Mouse (Mus musculus): Measurements from ENCODE around the gene V1rd19. TPM values are rescaled to one million over a fixed set of nuclear protein-coding genes. Genes with fewer than 3 reads are reported as not detected.
"Not testable (repeated sequence)": the region's sequence is repeated elsewhere in the genome, so short reads cannot be mapped to it uniquely, and the experiment has no call there.

The V1rd19 gene
- polyA plus RNA-seq (2015; fragmentation: Nextera tagmentation; extraction: Ambion mirVana) = not detected in 2 replicates

DNA sequence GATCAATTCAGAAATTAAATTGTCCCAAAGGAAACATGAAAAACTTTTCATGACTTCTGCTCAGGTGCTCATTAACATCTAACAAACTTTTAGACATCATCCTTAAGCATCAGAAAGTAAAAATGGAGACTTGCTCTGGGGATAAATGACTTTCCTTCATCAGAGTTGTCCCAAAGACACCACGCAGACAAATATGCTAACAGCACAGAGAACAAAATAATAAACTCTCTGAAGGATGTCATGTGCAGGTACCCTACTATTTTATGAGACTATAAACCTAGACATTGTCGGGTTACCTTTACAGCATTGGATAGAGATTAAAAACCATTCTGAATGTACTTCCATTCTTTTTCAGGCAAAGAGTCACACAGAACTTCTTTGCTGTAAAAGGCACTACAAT lies at the start of gene V1rd19:
V1rd19 (plus strand) TSS at position 301 of the 400 bp plus-strand sequence.
- Histone ChIP-seq H3K27ac (replicated peaks) (no peak within 1 kb of the TSS), H3K9ac (ENCODE audit: low read length) (no peak within 1 kb of the TSS), H3K9me3 (ENCODE audit: control insufficient read depth, low read length) (no peaks in the 10 kb centered on the region), H3K4me1 (replicated peaks; ENCODE audit: control insufficient read depth, insufficient read depth) (no peaks in the 10 kb centered on the region), H3K4me2 (replicated peaks; ENCODE audit: low read depth) (no peak within 1 kb of the TSS), H3K27me3 (ENCODE audit: control insufficient read depth, insufficient read depth, low read length) (no peaks in the 10 kb centered on the region), H3K36me3 (ENCODE audit: control insufficient read depth, insufficient read depth, low read length) (no peaks in the 10 kb centered on the region), H3K4me3 (ENCODE audit: low read depth, low read length) (no peak within 1 kb of the TSS)
- ATAC-seq (ENCODE audit: low FRiP score, low TSS enrichment) (no peak), DNase-seq (ENCODE audit: low spot score) (no peak)
- WGBS = 65% methylated on average over 2 of the region's 2 CpGs
- TF ChIP-seq EP300 (optimal IDR thresholded peaks at IDR 0.05) = no peak
- no peak for TF ChIP-seq CTCF (IDR thresholded peaks at IDR 0.05; ENCODE audit: low read depth)

DNA sequence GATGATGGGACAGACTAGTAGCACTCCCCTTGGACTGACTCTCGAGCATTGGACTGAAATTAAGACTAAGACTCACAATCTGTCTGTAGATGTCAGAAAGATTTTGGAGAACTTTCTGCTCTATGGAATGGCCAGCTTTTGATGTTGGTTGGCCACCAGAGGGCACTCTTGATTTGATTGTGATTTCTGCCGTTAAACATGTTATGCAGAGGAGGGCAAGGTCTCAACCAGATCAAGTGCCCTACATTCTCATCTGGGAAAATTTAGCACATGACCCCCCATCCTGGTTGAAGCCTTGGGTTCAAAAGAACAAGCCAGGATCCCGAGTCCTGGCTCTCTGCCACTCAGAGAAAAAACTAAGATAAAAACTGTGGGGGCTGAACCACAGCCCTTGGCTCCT lies 33.4 kb upstream of the V1rd19 start:
- WGBS = 41% methylated on average over 3 of the region's 3 CpGs
- H3K27ac ChIP-seq (replicated peaks); H3K36me3 ChIP-seq (ENCODE audit: control insufficient read depth, insufficient read depth, low read length); H3K4me3 ChIP-seq (ENCODE audit: low read depth, low read length); H3K9ac ChIP-seq (ENCODE audit: low read length); DNase-seq (ENCODE audit: low spot score); H3K9me3 ChIP-seq (ENCODE audit: control insufficient read depth, low read length); ATAC-seq (ENCODE audit: low FRiP score, low TSS enrichment); H3K4me2 ChIP-seq (replicated peaks; ENCODE audit: low read depth); H3K4me1 ChIP-seq (replicated peaks; ENCODE audit: control insufficient read depth, insufficient read depth); H3K27me3 ChIP-seq (ENCODE audit: control insufficient read depth, insufficient read depth, low read length): not testable (repeated sequence)
- TF ChIP-seq CTCF (IDR thresholded peaks at IDR 0.05; ENCODE audit: low read depth) = peak; percentile 61

DNA sequence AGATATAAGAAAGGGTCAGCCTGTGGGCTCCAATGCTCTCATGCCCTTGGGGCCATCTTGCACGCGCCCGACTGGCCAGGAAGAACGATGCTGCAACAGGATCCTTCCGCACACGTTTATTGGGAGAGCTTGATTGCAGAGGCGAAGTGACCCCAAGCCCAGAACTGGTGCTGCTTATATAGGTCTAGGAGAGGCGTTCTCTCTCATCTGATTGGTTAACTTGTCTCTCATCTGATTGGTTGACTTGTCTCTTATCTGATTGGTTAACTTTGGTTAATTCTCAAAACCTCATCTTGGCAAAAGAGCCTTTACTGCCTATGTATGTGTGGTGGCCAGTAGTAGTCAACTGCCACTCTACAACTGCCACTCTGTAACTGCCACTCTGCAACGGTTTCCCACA lies 27.2 kb upstream of the V1rd19 start, which contains the start of gene Vmn1r181:
Vmn1r181 (plus strand) TSS at position 301 of the 400 bp plus-strand sequence.
- not testable (repeated sequence) for H3K27me3 ChIP-seq (ENCODE audit: control insufficient read depth, insufficient read depth, low read length); ATAC-seq (ENCODE audit: low FRiP score, low TSS enrichment)
- whole genome bisulfite sequencing = 76% methylated on average over 8 of the region's 9 CpGs

DNA sequence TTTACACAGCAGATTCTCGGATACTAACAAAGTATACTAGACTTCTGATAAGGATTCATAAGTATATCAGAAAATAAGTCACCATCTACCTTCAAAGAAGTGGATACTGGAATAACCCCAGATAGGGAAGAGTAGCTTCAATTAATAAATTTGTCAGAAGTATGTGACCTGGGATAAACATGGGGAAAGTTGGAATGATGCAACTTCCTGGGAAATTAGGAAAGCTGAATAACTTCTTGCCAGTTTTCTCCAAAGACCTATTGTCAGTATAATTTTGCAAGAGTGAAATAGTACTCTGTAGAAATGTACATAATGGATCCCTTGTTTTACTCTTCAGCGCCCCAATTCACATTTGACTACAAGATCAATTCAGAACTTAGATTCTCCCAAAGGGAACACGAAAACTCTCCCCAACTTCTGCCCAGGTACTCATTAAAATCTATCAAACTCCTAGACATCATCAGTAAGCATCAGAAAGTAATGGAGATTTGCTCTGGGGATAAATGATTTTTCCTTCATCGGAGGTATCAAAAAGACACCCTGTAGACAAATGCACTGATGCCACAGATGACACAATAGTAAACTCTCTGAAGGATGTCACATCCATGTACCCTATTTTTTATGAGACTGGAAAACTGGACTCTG lies 51.3 kb downstream of the V1rd19 start, which contains the start of gene Vmn1r183:
Vmn1r183 (plus strand) TSS at position 595 of the 645 bp plus-strand sequence.
- TF ChIP-seq CTCF (IDR thresholded peaks at IDR 0.05; ENCODE audit: low read depth) (no peak), EP300 (optimal IDR thresholded peaks at IDR 0.05) (no peak)
- H3K4me3 ChIP-seq (ENCODE audit: low read depth, low read length) = no peak within 1 kb of the TSS
- H3K36me3 ChIP-seq (ENCODE audit: control insufficient read depth, insufficient read depth, low read length) = no peaks in the 10 kb centered on the region
- 79% methylated on average over 4 of the region's 4 CpGs for WGBS
- no peaks in the 10 kb centered on the region for H3K4me1 ChIP-seq (replicated peaks; ENCODE audit: control insufficient read depth, insufficient read depth)
- no peak within 1 kb of the TSS for H3K27ac ChIP-seq (replicated peaks)
- H3K9ac ChIP-seq (ENCODE audit: low read length) = no peak within 1 kb of the TSS
- H3K4me2 ChIP-seq (replicated peaks; ENCODE audit: low read depth) = no peak within 1 kb of the TSS
- no peaks in the 10 kb centered on the region for H3K27me3 ChIP-seq (ENCODE audit: control insufficient read depth, insufficient read depth, low read length)
- ATAC-seq (ENCODE audit: low FRiP score, low TSS enrichment) = no peak
- DNase-seq (ENCODE audit: low spot score) = no peak
- no peaks in the 10 kb centered on the region for H3K9me3 ChIP-seq (ENCODE audit: control insufficient read depth, low read length)

More for the DNA sequence above, 27.2 kb upstream of the V1rd19 start, which contains the start of gene Vmn1r181:
- not testable (repeated sequence) for H3K9me3 ChIP-seq (ENCODE audit: control insufficient read depth, low read length); H3K9ac ChIP-seq (ENCODE audit: low read length); H3K27ac ChIP-seq (replicated peaks); H3K36me3 ChIP-seq (ENCODE audit: control insufficient read depth, insufficient read depth, low read length); DNase-seq (ENCODE audit: low spot score); H3K4me2 ChIP-seq (replicated peaks; ENCODE audit: low read depth); H3K4me1 ChIP-seq (replicated peaks; ENCODE audit: control insufficient read depth, insufficient read depth); H3K4me3 ChIP-seq (ENCODE audit: low read depth, low read length)

Other genes starting within 250 kb of the V1rd19 start
- 0.04 TPM in 1 of 2 replicates, not detected in the other for gene Vmn1r174, start 249.4 kb upstream of the V1rd19 start, polyA plus RNA-seq (2015; fragmentation: Nextera tagmentation; extraction: Ambion mirVana)
- gene Vmn1r175, start 191.0 kb upstream of the V1rd19 start, polyA plus RNA-seq (2015; fragmentation: Nextera tagmentation; extraction: Ambion mirVana) = not detected in 2 replicates
- not detected in 2 replicates for gene Vmn1r176, start 164.3 kb upstream of the V1rd19 start, polyA plus RNA-seq (2015; fragmentation: Nextera tagmentation; extraction: Ambion mirVana)
- not detected in 2 replicates for gene Vmn1r177, start 135.2 kb upstream of the V1rd19 start, polyA plus RNA-seq (2015; fragmentation: Nextera tagmentation; extraction: Ambion mirVana)
- not detected in 2 replicates for gene Vmn1r178, start 109.7 kb upstream of the V1rd19 start, polyA plus RNA-seq (2015; fragmentation: Nextera tagmentation; extraction: Ambion mirVana)
- 0.02 TPM in 1 of 2 replicates, not detected in the other for gene Vmn1r179, start 74.7 kb upstream of the V1rd19 start, polyA plus RNA-seq (2015; fragmentation: Nextera tagmentation; extraction: Ambion mirVana)
- gene Vmn1r180, start 51.1 kb upstream of the V1rd19 start, polyA plus RNA-seq (2015; fragmentation: Nextera tagmentation; extraction: Ambion mirVana) = not detected in 2 replicates
- 0.04 TPM in 1 of 2 replicates, not detected in the other for gene Vmn1r181, start 27.1 kb upstream of the V1rd19 start, polyA plus RNA-seq (2015; fragmentation: Nextera tagmentation; extraction: Ambion mirVana)
- gene Vmn1r183, start 51.6 kb downstream of the V1rd19 start, polyA plus RNA-seq (2015; fragmentation: Nextera tagmentation; extraction: Ambion mirVana) = 0.01 TPM in 1 of 2 replicates, not detected in the other
- 6.7 and 7.1 TPM in 2 replicates for gene Zfp180, start 80.2 kb downstream of the V1rd19 start, polyA plus RNA-seq (2015; fragmentation: Nextera tagmentation; extraction: Ambion mirVana)
- 2.2 and 3.4 TPM in 2 replicates for gene Zfp112, start 110.6 kb downstream of the V1rd19 start, polyA plus RNA-seq (2015; fragmentation: Nextera tagmentation; extraction: Ambion mirVana)
- 8.3 TPM in 2 replicates for gene Zfp235, start 132.5 kb downstream of the V1rd19 start, polyA plus RNA-seq (2015; fragmentation: Nextera tagmentation; extraction: Ambion mirVana)
- gene Zfp114, start 173.4 kb downstream of the V1rd19 start, polyA plus RNA-seq (2015; fragmentation: Nextera tagmentation; extraction: Ambion mirVana) = 1.2 and 1.4 TPM in 2 replicates
- 3.4 and 4.0 TPM in 2 replicates for gene Zfp111, start 209.8 kb downstream of the V1rd19 start, polyA plus RNA-seq (2015; fragmentation: Nextera tagmentation; extraction: Ambion mirVana)
- 1.4 and 1.6 TPM in 2 replicates for gene Zfp109, start 235.9 kb downstream of the V1rd19 start, polyA plus RNA-seq (2015; fragmentation: Nextera tagmentation; extraction: Ambion mirVana)

Data from stomach, postnatal 0 days (tissue).